Mouse (Mus musculus) lung, embryonic 16.5 days (tissue): ENCODE measurements around the gene Slc25a15. TPM values are rescaled to one million over a fixed set of nuclear protein-coding genes. Genes with fewer than 3 reads are reported as not detected.

Experiments
- ATAC-seq: fragments of 200-750 bp; cut with Nextera tagmentation; 2 replicates; pipeline ENCODE4 v1.8.0; 2017; ENCODE audit warnings: low read depth, mild to moderate bottlenecking, moderate library complexity
- H3K27ac ChIP-seq: fragments of 300-500 bp; sonication (generic); 2 replicates; pipeline ENCODE4 v1.5.1; 2014; ENCODE audit warnings: mild to moderate bottlenecking, control low read depth, low read length
- H3K27me3 ChIP-seq: fragments of 300-500 bp; sonication (generic); 2 replicates; pipeline ENCODE4 v1.6.1; 2014; ENCODE audit warnings: low read depth, low read length, mixed read lengths; ENCODE audit not compliant: control insufficient read depth, insufficient read depth
- H3K36me3 ChIP-seq: fragments of 300-500 bp; sonication (generic); 2 replicates; pipeline ENCODE4 v1.6.1; 2014; ENCODE audit warnings: low read length; ENCODE audit not compliant: control insufficient read depth, insufficient read depth
- H3K4me1 ChIP-seq: fragments of 300-500 bp; sonication (generic); replicated peaks from 2 replicates; pipeline ENCODE4 v1.6.1; 2014; ENCODE audit warnings: low read length, mixed read lengths; ENCODE audit not compliant: control insufficient read depth, insufficient read depth
- H3K4me2 ChIP-seq: fragments of 300-500 bp; sonication (generic); 2 replicates; pipeline ENCODE4 v1.6.1; 2014; ENCODE audit warnings: low read depth, low read length, control low read depth
- H3K4me3 ChIP-seq: fragments of 300-500 bp; sonication (generic); 2 replicates; pipeline ENCODE4 v1.5.1; 2014; ENCODE audit warnings: mild to moderate bottlenecking, low read length, control low read depth
- H3K9ac ChIP-seq: fragments of 300-500 bp; sonication (generic); 2 replicates; pipeline ENCODE4 v1.6.1; 2014; ENCODE audit warnings: low read length, control low read depth
- H3K9me3 ChIP-seq: fragments of 300-500 bp; sonication (generic); 2 replicates; pipeline ENCODE4 v1.6.1; 2016; ENCODE audit warnings: low read length; ENCODE audit not compliant: control insufficient read depth
- WGBS: fragments of 180-500 bp; shearing (Covaris S2); extraction: QIAGEN DNeasy Blood & Tissue Kit; methylation state at CpG from one replicate; pipeline ENCODE4 v1.1.7; 2014; 5-methylcytosine and 5-hydroxymethylcytosine counted together
- polyA plus RNA-seq: library from polyadenylated mRNA; unstranded; fragments of >200 nt; fragmentation: Nextera tagmentation; extraction: Ambion mirVana; gene quantifications from 2 replicates; pipeline ENCODE4 v1.2.1, GENCODE M21; 2015

The Slc25a15 gene
- polyA plus RNA-seq, result 16.4 and 18.1 TPM in 2 replicates

DNA sequence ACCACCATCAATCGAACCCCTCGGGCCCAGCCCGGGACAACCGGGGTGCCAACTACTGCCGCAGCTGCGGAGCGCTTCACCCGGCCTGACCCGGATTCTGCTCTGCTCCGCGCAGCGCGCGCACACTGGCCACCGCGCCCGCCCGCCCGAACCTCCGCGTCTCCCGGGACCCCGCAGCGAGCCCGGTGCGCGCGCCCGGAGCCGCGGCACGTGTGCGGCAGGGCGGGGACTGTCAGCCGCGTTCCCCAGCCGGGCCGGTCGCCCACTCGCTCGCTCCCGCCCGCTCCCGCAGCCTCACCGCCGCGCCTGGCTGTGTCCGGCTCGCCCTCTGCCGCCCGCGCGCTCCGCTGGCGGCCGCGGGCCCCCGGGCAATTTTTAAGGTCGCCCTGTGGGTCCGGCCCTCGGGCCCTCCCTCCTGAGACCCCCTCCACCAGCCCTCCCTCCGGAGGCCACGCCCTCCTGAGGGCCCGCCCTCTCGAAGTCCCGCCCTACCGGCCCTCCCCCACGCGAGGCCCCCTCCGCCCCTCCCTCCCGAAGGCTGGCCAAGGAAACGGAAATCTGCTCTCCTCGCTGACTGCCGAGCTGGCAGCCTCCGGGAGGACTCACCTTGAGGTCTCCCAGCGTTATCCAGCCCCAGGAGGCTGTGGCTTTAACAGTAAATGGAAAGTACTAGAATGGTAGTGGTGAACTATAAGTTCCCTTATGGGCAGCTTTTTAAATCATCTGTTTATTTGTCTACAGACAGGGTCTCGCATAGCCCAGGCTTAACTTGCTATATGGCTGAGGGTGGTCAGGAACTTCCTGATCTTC is at the start of gene Slc25a15:
TSS of gene Slc25a15 (minus strand) at position 456 of the 810 bp plus-strand sequence.
- H3K27ac ChIP-seq, result peak within 1 kb of the TSS; percentile 81
- no peaks in the 10 kb centered on the region for H3K36me3 ChIP-seq
- no peaks in the 10 kb centered on the region for H3K9me3 ChIP-seq
- ATAC-seq, result peak; percentile 96
- H3K4me3 ChIP-seq, result peak within 1 kb of the TSS; percentile 90
- H3K4me2 ChIP-seq, result peak within 1 kb of the TSS; percentile 91
- H3K9ac ChIP-seq, result peak within 1 kb of the TSS; percentile 88
- under 1% methylated on average over 54 of the region's 77 CpGs for WGBS
- no peaks in the 10 kb centered on the region for H3K27me3 ChIP-seq
- peaks cover 11% of the 10 kb centered on the region for H3K4me1 ChIP-seq

DNA sequence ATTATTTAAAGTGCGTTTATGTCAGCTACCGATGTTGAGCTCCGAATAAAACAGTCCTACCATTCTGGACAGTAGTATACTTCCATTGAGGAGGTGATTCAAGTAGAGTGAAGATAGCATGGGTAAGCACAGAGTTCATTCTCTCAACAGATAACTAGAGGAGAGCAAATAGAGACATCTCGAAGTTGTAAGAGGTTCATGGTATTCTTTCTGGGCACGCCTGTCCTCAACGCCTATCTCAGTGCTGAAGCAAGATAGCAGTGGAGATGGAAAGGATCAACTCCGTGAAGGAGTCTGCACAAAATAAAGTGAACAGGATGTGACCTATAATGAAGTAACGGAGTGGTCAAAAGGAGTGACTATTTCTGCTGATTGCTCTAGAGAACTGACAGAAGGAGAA is 13.6 kb upstream of the Slc25a15 start:
- peaks cover 6% of the 10 kb centered on the region for H3K4me1 ChIP-seq
- peak overlapping the region; percentile 90 for H3K4me3 ChIP-seq
- 15% methylated on average over 8 of the region's 8 CpGs for WGBS
- peak overlapping the region; percentile 96 for H3K9ac ChIP-seq
- H3K27me3 ChIP-seq, result no peaks in the 10 kb centered on the region
- no peak for ATAC-seq
- 0 out of 2 replicates have a peak, but pooled peaks cover 4% of the 10 kb centered on the region for H3K36me3 ChIP-seq
- H3K4me2 ChIP-seq, result peak overlapping the region; percentile 91
- H3K9me3 ChIP-seq, result no peaks in the 10 kb centered on the region
- H3K27ac ChIP-seq, result no peak overlapping the region; the same call in 1 of the 2 replicates

DNA sequence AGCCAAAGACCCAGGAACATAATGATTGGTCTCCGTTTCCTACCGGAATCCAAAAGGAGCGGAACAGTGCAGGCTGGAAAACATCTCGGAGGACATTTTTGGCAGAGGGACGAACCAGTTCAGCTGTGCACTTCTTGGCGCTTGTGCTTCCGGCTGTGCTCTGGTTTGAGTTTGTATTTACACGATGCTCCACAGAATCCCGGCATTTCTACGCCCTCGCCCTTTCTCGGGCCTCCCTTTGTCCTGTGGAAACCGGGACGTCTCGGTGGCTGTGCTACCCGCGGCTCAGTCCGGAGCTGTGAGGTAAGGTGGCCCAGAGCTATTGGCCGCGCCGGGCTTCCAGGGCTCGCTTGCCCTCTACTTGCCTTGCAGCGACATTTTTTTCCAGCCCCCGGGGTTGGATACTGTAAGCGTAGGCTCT is 12.9 kb upstream of the Slc25a15 start, which contains the start of gene Mrps31:
TSS of gene Mrps31 (plus strand) at position 80 of the 421 bp plus-strand sequence.
- peak within 1 kb of the TSS; percentile 65 for H3K27ac ChIP-seq
- H3K27me3 ChIP-seq, result no peaks in the 10 kb centered on the region
- H3K36me3 ChIP-seq, result 0 out of 2 replicates have a peak, but pooled peaks cover 4% of the 10 kb centered on the region
- H3K4me1 ChIP-seq, result peaks cover 6% of the 10 kb centered on the region
- under 1% methylated on average over 25 of the region's 25 CpGs for WGBS
- ATAC-seq, result peak; percentile 94
- H3K4me2 ChIP-seq, result peak within 1 kb of the TSS; percentile 91
- no peaks in the 10 kb centered on the region for H3K9me3 ChIP-seq
- H3K4me3 ChIP-seq, result peak within 1 kb of the TSS; percentile 90
- peak within 1 kb of the TSS; percentile 96 for H3K9ac ChIP-seq

DNA sequence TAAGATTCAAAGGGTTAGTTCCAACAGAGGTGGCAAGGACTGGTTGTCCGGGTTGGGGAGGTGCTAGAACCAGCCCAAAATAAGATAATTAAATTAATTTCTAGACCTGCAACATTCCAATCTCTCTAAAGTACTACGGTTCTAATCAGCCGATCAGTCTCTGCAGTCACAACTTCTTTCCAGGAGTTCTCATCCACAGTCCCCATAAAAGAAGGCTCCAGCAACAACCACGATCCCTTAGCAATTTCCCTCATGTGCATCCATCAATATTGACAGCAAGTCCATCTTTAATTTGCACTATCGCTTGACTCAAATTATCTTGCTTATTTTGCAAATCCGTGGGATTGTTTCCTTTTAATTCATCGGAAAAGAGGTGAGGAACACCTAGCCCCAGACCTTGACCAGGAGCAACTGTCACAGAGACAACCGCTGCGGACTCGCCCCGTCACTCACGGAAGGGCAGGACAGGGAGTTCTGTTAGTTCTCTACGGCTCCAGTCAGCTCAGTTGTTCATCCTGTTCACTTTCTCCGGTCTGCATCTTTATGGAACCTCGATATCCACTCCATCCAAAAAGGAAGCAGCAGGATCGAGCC is 12.4 kb upstream of the Slc25a15 start:
- peak; percentile 39 for ATAC-seq
- H3K36me3 ChIP-seq, result 0 out of 2 replicates have a peak, but pooled peaks cover 2% of the 10 kb centered on the region
- H3K27ac ChIP-seq, result no peak overlapping the region
- H3K4me1 ChIP-seq, result peaks cover 6% of the 10 kb centered on the region
- H3K27me3 ChIP-seq, result no peaks in the 10 kb centered on the region
- H3K4me2 ChIP-seq, result peak overlapping the region; percentile 82
- H3K4me3 ChIP-seq, result peak overlapping the region; percentile 90
- H3K9ac ChIP-seq, result peak overlapping the region; percentile 96
- WGBS, result 13% methylated on average over 16 of the region's 16 CpGs
- no peaks in the 10 kb centered on the region for H3K9me3 ChIP-seq

DNA sequence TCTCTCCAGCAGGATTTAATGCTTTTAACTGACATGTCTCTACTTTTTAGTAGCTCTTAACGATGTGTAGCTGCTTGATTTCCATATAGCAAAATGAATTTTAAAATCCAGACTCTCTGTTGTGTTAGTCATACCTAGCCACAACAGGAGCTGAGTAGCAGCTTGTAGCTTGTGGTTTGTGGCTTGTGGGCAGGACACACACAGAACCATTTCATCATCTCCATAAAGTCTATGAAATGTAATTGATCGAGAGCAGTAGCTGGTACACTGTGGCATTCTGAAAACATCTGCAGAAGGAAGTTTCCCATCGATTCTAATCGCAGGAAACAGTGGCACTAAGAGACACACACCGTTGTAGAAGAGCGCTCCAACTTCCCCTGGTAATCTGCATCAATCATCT is 7.3 kb upstream of the Slc25a15 start:
- no peak overlapping the region for H3K27ac ChIP-seq
- no peak overlapping the region for H3K9ac ChIP-seq
- no peak for ATAC-seq
- 58% methylated on average over 6 of the region's 6 CpGs for WGBS
- no peaks in the 10 kb centered on the region for H3K4me1 ChIP-seq
- no peaks in the 10 kb centered on the region for H3K27me3 ChIP-seq
- H3K9me3 ChIP-seq, result no peaks in the 10 kb centered on the region
- H3K4me3 ChIP-seq, result no peak overlapping the region
- no peaks in the 10 kb centered on the region for H3K36me3 ChIP-seq
- no peak overlapping the region for H3K4me2 ChIP-seq

DNA sequence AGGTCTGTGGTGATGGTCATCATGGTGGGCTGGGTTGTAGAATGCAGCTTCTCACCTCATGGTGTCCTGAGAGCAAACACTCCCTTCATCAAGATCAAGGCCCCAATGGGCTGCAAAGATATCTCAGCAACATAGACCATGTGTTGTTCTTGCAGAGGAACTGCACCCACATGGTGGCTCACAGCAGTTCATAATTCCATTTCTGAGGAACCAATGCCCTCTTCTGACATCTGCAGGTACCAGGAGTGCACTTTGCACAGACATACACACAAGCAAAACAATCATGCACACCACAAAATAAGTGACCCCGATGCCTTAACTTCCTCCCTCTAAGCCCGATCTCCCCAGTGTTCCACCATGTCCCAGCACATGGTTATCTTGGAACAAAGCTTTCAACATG is 4.8 kb upstream of the Slc25a15 start:
- peaks cover 5% of the 10 kb centered on the region for H3K4me1 ChIP-seq
- no peak for ATAC-seq
- no peak overlapping the region for H3K27ac ChIP-seq
- no peak overlapping the region for H3K4me2 ChIP-seq
- no peaks in the 10 kb centered on the region for H3K36me3 ChIP-seq
- H3K27me3 ChIP-seq, result no peaks in the 10 kb centered on the region
- no peaks in the 10 kb centered on the region for H3K9me3 ChIP-seq
- WGBS, result 84% methylated on average over 2 of the region's 2 CpGs
- H3K4me3 ChIP-seq, result no peak overlapping the region
- H3K9ac ChIP-seq, result no peak overlapping the region

DNA sequence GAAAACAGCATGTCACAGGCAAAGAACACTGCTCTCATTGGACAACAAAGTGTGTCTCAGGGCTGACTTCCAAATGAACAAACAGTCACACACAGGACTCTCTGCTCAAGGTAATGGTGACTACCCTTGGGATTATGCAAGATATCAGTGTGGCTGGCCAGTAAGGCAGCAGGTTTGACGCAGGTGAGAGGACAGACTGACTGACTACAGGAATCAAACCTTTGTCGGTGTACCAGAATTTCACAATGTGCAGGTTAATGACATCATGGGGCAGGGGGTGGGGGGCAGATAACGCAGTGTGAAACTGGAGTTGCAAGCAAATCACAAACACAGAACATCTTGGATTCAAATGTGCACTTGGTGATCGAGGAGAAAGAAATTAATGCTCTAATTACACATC is 2.2 kb upstream of the Slc25a15 start:
- H3K9me3 ChIP-seq, result no peaks in the 10 kb centered on the region
- ATAC-seq, result no peak

DNA sequence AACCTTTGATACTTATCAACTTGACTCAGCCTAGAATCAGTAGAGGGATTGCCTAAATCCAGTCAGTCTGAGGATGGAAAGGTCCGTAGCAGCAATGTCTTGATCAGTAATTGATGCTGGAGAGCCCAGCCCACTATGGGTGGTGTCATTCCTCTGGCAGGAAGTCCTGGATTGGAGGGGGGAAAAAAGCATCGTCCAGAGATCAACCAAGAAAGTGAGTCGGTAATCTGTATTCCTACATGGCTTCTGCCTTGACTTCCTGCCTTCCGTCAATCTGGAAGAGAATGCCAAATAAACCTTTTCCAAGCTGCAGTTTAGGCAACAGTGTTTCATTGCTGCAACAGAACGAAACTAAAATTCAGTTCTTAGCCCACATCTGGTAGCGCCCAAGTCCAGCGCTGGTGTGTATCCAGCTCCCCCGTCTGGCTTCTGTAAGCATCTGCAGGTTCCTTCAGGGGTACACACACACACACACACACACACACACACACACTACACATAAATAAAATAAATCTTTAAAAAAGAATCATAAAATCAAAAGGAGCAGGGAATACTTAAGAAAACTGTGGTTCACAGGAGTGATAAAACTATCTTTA is 986 bp upstream of the Slc25a15 start:
- Histone ChIP-seq H3K9ac (peak overlapping the region; percentile 88), H3K4me2 (peak overlapping the region; percentile 91), H3K27ac (peak overlapping the region; percentile 77), H3K9me3 (no peaks in the 10 kb centered on the region), H3K4me3 (peak overlapping the region; percentile 90), H3K4me1 (peaks cover 11% of the 10 kb centered on the region), H3K27me3 (no peaks in the 10 kb centered on the region), H3K36me3 (no peaks in the 10 kb centered on the region)
- no peak for ATAC-seq
- 76% methylated on average over 8 of the region's 8 CpGs for WGBS

More for the DNA sequence above, 2.2 kb upstream of the Slc25a15 start:
- Histone ChIP-seq H3K4me2 (no peak overlapping the region), H3K9ac (no peak overlapping the region), H3K27me3 (no peaks in the 10 kb centered on the region), H3K4me3 (no peak overlapping the region), H3K36me3 (no peaks in the 10 kb centered on the region), H3K27ac (no peak overlapping the region), H3K4me1 (peaks cover 11% of the 10 kb centered on the region)
- 87% methylated on average over 4 of the region's 4 CpGs for WGBS

DNA sequence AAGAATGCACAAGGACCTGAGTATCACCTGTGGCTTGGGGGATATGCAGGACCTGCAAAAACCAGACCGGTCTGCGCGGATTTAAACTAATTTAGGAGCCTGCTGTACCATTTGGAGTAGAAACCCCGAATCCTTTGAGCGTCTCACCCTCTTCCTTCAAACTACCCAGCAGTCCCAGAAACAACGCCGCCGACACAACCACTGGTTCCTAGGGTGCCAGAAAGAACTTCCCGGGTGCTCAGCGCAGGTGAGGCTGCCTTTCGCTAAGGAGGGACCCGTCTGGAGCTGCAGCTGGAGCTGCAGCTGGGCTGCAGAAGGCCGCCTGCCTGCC is 621 bp downstream of the Slc25a15 start:
- Histone ChIP-seq H3K27ac (peak overlapping the region; percentile 81), H3K4me1 (peaks cover 11% of the 10 kb centered on the region), H3K9ac (peak overlapping the region; percentile 88), H3K36me3 (no peaks in the 10 kb centered on the region), H3K27me3 (no peaks in the 10 kb centered on the region), H3K4me3 (peak overlapping the region; percentile 90), H3K9me3 (no peaks in the 10 kb centered on the region), H3K4me2 (peak overlapping the region; percentile 91)
- 2% methylated on average over 13 of the region's 13 CpGs for WGBS
- ATAC-seq, result no peak
